Mouse (Mus musculus) C2C12 (cell line): ENCODE results near the gene Olfr1230.

Source experiments
- CEBPB ChIP-seq: IDR thresholded peaks from one replicate; pipeline ENCODE4 v1.6.1; 2011; ENCODE audit warnings: low read depth, mild to moderate bottlenecking, control low read depth, moderate library complexity
- CTCF ChIP-seq: IDR thresholded peaks from one replicate; pipeline ENCODE4 v1.5.1; 2011; ENCODE audit not compliant: control insufficient read depth, insufficient read depth, insufficient read length
- FOSL1 ChIP-seq: IDR thresholded peaks from one replicate; pipeline ENCODE4 v1.8.0; 2011; ENCODE audit warnings: mild to moderate bottlenecking, low read length; ENCODE audit not compliant: poor library complexity, insufficient read depth, severe bottlenecking
- MAX ChIP-seq: IDR thresholded peaks from one replicate; pipeline ENCODE4 v1.6.1; 2011; ENCODE audit warnings: mild to moderate bottlenecking, control low read depth
- MYOG ChIP-seq: IDR thresholded peaks from one replicate; pipeline ENCODE4 v1.6.1; 2011; ENCODE audit not compliant: control insufficient read depth, insufficient read length; ENCODE audit errors: extremely low read depth
- USF1 ChIP-seq: IDR thresholded peaks from one replicate; pipeline ENCODE4 v1.6.1; 2011; ENCODE audit warnings: low read depth, mild to moderate bottlenecking, control low read depth, moderate library complexity

GRCm38 (mm10) chr2:89287914-89288313 lies 9.2 kb downstream of the Olfr1230 start, which contains the start of gene Olfr1229:
- TF ChIP-seq CTCF (no peak), CEBPB (no peak), MAX (no peak), USF1 (no peak), FOSL1 (no peak), MYOG (no peak)
